Mouse (Mus musculus): ENCODE data around the gene Lrp2bp. TPM values are rescaled to one million over a fixed set of nuclear protein-coding genes. Genes with fewer than 3 reads are reported as not detected.

Gene Lrp2bp
- polyA plus RNA-seq, 1 experiment = not detected

- WGBS = 98% methylated on average over 5 of the region's 5 CpGs
- Histone ChIP-seq H3K36me3 (ENCODE audit: control insufficient read depth, insufficient read depth, low read length) (peaks cover 4% of the 10 kb centered on the region), H3K27ac (ENCODE audit: control insufficient read depth, insufficient read depth, low read length) (no peak overlapping the region), H3K27me3 (ENCODE audit: control insufficient read depth, insufficient read depth, low read length) (no peaks in the 10 kb centered on the region), H3K4me3 (ENCODE audit: control insufficient read depth, insufficient read depth, low read length) (no peak overlapping the region), H3K4me1 (replicated peaks; ENCODE audit: control insufficient read depth, insufficient read depth, low read length) (no peaks in the 10 kb centered on the region)
- no peak for DNase-seq
- TF ChIP-seq CTCF (IDR thresholded peaks at IDR 0.05; ENCODE audit: borderline replicate concordance, control insufficient read depth, extremely low read depth, insufficient read depth, low read length, poor library complexity) (no peak), POLR2A (IDR thresholded peaks at IDR 0.05; ENCODE audit: control insufficient read depth, extremely low read depth, insufficient read depth, low read length, poor library complexity) (no peak)
Observed at GRCm38 (mm10) chr8:46075223-46075622, 76.1 kb downstream of the Lrp2bp start.

GRCm38 (mm10) chr8:46078866-46079265, 79.8 kb downstream of the Lrp2bp start:
- WGBS = 54% methylated on average over 6 of the region's 6 CpGs
- DNase-seq = no peak
- Histone ChIP-seq H3K27me3 (ENCODE audit: control insufficient read depth, insufficient read depth, low read length) (no peaks in the 10 kb centered on the region), H3K4me3 (ENCODE audit: control insufficient read depth, insufficient read depth, low read length) (no peak overlapping the region), H3K36me3 (ENCODE audit: control insufficient read depth, insufficient read depth, low read length) (peaks cover 4% of the 10 kb centered on the region), H3K27ac (ENCODE audit: control insufficient read depth, insufficient read depth, low read length) (no peak overlapping the region), H3K4me1 (replicated peaks; ENCODE audit: control insufficient read depth, insufficient read depth, low read length) (no peaks in the 10 kb centered on the region)
- TF ChIP-seq CTCF (IDR thresholded peaks at IDR 0.05; ENCODE audit: borderline replicate concordance, control insufficient read depth, extremely low read depth, insufficient read depth, low read length, poor library complexity) = no peak
- no peak for TF ChIP-seq POLR2A (IDR thresholded peaks at IDR 0.05; ENCODE audit: control insufficient read depth, extremely low read depth, insufficient read depth, low read length, poor library complexity)

Other genes with a start within 250 kb of the Lrp2bp start
- gene Pdlim3, start 113.8 kb upstream of the Lrp2bp start, polyA plus RNA-seq (2012; rRNA removed) = 8.3 and 11.8 TPM in 2 replicates
- not detected in 2 replicates for gene Ccdc110, start 64.7 kb upstream of the Lrp2bp start, polyA plus RNA-seq (2012; rRNA removed)
- gene 1700029J07Rik, start 24.1 kb upstream of the Lrp2bp start, polyA plus RNA-seq (2012; rRNA removed) = 0.19 and 0.27 TPM in 2 replicates
- gene Ufsp2, start 23.8 kb upstream of the Lrp2bp start, polyA plus RNA-seq (2012; rRNA removed) = 11.2 and 13.0 TPM in 2 replicates
- 7.2 and 9.6 TPM in 2 replicates for gene Ankrd37, start 6.4 kb downstream of the Lrp2bp start, polyA plus RNA-seq (2012; rRNA removed)
- gene Cfap97, start 152.5 kb downstream of the Lrp2bp start, polyA plus RNA-seq (2012; rRNA removed) = 7.5 and 8.1 TPM in 2 replicates
- gene Snx25, start 152.9 kb downstream of the Lrp2bp start, polyA plus RNA-seq (2012; rRNA removed) = 7.5 and 8.7 TPM in 2 replicates
- 238 and 569 TPM in 2 replicates for gene Slc25a4, start 212.0 kb downstream of the Lrp2bp start, polyA plus RNA-seq (2012; rRNA removed)